Mouse (Mus musculus) T-cell, adult 66 days (primary cell): ENCODE results near the gene P2rx6. TPM values are rescaled to one million over a fixed set of nuclear protein-coding genes. Genes with fewer than 3 reads are reported as not detected.

Experiments
- total RNA-seq, 2 experiments: library from RNA; stranded (reverse); gene quantifications; 3 replicates in 1 of 2; 4 replicates in 1 of 2; pipeline ENCODE4 v1.2.4; 2023

The P2rx6 gene
- not detected for total RNA-seq

DNA sequence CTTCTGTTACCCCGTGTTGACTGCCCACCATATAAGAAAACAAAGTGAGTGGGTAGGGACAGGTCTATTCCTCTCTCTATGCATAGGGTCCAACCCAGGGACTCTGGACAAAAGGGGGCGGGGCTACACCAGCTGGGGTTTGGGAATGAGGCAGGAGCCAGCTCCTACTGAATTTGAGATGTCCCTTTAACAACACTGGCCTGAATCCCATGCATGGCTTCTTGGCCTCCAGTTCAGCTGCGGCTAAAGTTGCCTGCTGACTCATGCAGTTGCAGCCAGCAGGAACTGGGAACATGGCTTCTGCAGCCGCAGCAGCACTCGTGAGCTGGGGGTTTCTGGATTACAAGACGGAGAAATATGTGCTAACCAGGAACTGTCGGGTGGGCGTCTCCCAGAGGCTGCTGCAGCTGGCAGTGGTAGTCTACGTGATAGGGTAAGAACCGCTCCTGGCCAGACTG, at the start of gene P2rx6:
TSS of gene P2rx6 (plus strand) at position 135 of the 458 bp plus-strand sequence.

GRCm38 (mm10) chr16:17530640-17531288, 30.9 kb upstream of the P2rx6 start, which contains the start of gene Thap7:
Gene Thap7 (minus strand): TSS chr16:17531136.

GRCm38 (mm10) chr16:17561128-17561750, 446 bp upstream of the P2rx6 start, which contains the start of gene Lrrc74b:
Gene Lrrc74b (minus strand): TSS chr16:17561247.

DNA sequence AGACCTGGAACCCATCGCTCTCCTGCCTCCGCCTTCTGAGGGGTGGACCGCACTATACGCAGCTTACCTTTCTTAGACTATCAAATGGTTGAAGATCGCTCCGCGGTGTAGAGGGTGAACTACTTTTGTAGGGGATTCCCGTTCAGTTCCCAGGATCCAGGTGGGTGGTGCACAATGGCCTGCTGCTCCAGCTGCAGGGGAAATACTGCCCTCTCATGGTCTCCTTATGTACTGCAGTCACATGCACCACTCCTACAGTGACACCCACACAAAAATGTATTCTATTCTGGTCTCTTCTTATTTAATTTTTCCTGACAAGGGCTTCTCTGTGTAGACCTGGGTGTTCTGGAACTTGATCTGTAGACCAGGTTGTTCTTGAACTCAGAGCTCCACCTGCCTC, 21.4 kb downstream of the P2rx6 start, which contains the start of gene Slc7a4:
TSS of gene Slc7a4 (minus strand) at position 151 of the 400 bp plus-strand sequence.

GRCm38 (mm10) chr16:17619198-17620105, 57.8 kb downstream of the P2rx6 start, which contains the start of gene Smpd4:
Gene Smpd4 (plus strand): TSS chr16:17619354.

Other genes with a start within 250 kb of the P2rx6 start
- not detected for gene Serpind1, start 230.5 kb upstream of the P2rx6 start, total RNA-seq
- 10 to 100 TPM; 18.6 to 23.2 TPM for gene Snap29, start 155.9 kb upstream of the P2rx6 start, total RNA-seq
- 100 to 1,000 TPM; 120 to 132 TPM for gene Pi4ka, start 155.6 kb upstream of the P2rx6 start, total RNA-seq
- gene Crkl, start 109.9 kb upstream of the P2rx6 start, total RNA-seq, result 10 to 100 TPM; 51.8 to 59.1 TPM
- gene Aifm3, start 72.3 kb upstream of the P2rx6 start, total RNA-seq, result not detected
- gene Lztr1, start 53.2 kb upstream of the P2rx6 start, total RNA-seq, result 10 to 100 TPM; 79.2 to 84.3 TPM
- gene Thap7, start 30.7 kb upstream of the P2rx6 start, total RNA-seq, result 10 to 100 TPM; 36.6 to 37.3 TPM
- gene Lrrc74b, start 638 bp upstream of the P2rx6 start, total RNA-seq, result not detected
- under 1 TPM in 1 of 2 experiments, not detected in 1; 0.77 TPM for gene Slc7a4, start 21.3 kb downstream of the P2rx6 start, total RNA-seq
- gene Smpd4, start 57.5 kb downstream of the P2rx6 start, total RNA-seq, result 10 to 100 TPM; 52.6 to 55.9 TPM
- gene Ccdc74a, start 84.6 kb downstream of the P2rx6 start, total RNA-seq, result 1 to 10 TPM in 1 of 2 experiments, not detected in 1; 1.3 TPM
- gene Med15, start 171.0 kb downstream of the P2rx6 start, total RNA-seq, result 100 to 1,000 TPM; 145 to 163 TPM
- gene Klhl22, start 197.7 kb downstream of the P2rx6 start, total RNA-seq, result 10 to 100 TPM; 19.5 to 22.0 TPM
- 1 to 10 TPM in 1 of 2 experiments, not detected in 1; 1.1 TPM for gene Scarf2, start 235.4 kb downstream of the P2rx6 start, total RNA-seq